Mouse (Mus musculus): ENCODE data around the gene Tmpo. TPM values are rescaled to one million over a fixed set of nuclear protein-coding genes. Genes with fewer than 3 reads are reported as not detected.

The Tmpo gene
- polyA plus RNA-seq, 1 experiment from 2014 or later: 320 TPM

DNA sequence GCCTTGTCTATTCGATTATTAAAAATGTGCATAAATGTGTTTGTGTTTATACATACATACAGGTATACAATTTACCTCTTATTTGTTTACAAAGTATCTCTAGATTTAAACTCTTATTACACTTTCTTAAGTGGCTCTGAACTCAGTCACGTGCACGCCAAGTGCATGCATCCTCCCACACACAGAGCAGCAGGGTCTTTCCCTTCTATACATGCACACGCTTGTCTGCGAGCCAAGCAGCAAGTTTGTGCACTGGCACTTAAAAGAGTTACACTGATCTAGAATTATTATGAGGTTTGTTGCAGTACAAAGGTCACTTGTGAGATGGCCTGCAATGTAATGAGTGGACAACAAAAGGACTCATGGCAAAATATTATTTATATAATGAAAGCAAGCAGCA lies 20.1 kb downstream of the Tmpo start:
- no peaks in the 10 kb centered on the region for H3K27me3 ChIP-seq (ENCODE audit: control insufficient read depth, insufficient read depth, low read length)
- 97% methylated on average over 5 of the region's 5 CpGs for WGBS
- no peak for ATAC-seq (ENCODE audit: low FRiP score)
- H3K9me3 ChIP-seq (ENCODE audit: control insufficient read depth, low read length): no peaks in the 10 kb centered on the region
- H3K4me2 ChIP-seq (replicated peaks; ENCODE audit: low read depth, low read length): no peak overlapping the region
- no peak overlapping the region for H3K27ac ChIP-seq (ENCODE audit: low read depth, low read length)
- peaks cover 21% of the 10 kb centered on the region for H3K36me3 ChIP-seq (ENCODE audit: control insufficient read depth, insufficient read depth, low read length)
- no peaks in the 10 kb centered on the region for H3K4me1 ChIP-seq (replicated peaks; ENCODE audit: control insufficient read depth, insufficient read depth, low read length)
- H3K4me3 ChIP-seq (ENCODE audit: low read depth, low read length): no peak overlapping the region
- DNase-seq (ENCODE audit: low spot score): no peak
- no peak overlapping the region for H3K9ac ChIP-seq (ENCODE audit: low read depth, low read length)

DNA sequence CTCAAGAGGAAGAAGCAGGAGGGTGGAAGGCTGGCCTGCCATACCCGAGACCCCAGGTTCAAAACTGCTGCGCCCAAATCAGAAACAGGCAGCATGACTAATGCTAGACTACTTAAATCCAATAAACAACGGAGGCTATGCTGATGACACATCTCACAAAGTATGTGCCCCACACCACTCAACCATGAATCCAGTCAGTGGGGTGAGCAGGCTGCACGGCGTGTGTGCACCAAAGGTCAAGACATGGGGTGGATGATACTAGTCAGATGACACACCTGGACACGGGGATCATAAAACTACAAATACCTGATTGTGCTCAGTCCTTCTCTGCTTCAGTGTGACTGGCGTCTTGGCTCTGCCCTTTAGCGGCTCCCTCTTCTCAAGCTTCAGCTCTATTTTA lies 22.7 kb downstream of the Tmpo start:
- ATAC-seq (ENCODE audit: low FRiP score): no peak
- no peak overlapping the region for H3K9ac ChIP-seq (ENCODE audit: low read depth, low read length)
- no peak overlapping the region for H3K27ac ChIP-seq (ENCODE audit: low read depth, low read length)
- no peaks in the 10 kb centered on the region for H3K4me1 ChIP-seq (replicated peaks; ENCODE audit: control insufficient read depth, insufficient read depth, low read length)
- H3K4me3 ChIP-seq (ENCODE audit: low read depth, low read length): no peak overlapping the region
- no peaks in the 10 kb centered on the region for H3K27me3 ChIP-seq (ENCODE audit: control insufficient read depth, insufficient read depth, low read length)
- no peak for DNase-seq (ENCODE audit: low spot score)
- 90% methylated on average over 8 of the region's 8 CpGs for WGBS
- H3K36me3 ChIP-seq (ENCODE audit: control insufficient read depth, insufficient read depth, low read length): peaks cover 21% of the 10 kb centered on the region
- H3K4me2 ChIP-seq (replicated peaks; ENCODE audit: low read depth, low read length): no peak overlapping the region
- no peaks in the 10 kb centered on the region for H3K9me3 ChIP-seq (ENCODE audit: control insufficient read depth, low read length)

DNA sequence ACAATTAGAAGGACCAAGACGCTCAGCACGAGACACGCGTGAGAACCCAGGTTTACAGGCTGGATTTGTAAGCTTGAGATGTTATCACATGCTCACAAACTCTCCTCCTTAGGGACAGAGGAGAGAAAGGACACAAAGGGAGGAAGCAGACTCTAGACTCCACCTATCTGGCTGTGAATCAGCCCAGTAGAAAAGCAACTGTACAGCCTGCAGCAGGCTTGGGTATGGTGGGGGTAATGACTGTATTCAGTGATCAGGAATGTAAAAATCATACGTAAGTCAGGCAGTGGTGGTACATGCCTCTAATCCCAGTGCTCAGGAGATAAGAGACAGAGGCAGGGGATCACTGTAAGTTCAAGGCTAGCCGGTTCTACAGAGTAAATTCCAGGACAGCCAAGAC lies 24.8 kb downstream of the Tmpo start:
- Histone ChIP-seq H3K9ac (ENCODE audit: low read depth, low read length) (no peak overlapping the region), H3K27me3 (ENCODE audit: control insufficient read depth, insufficient read depth, low read length) (no peaks in the 10 kb centered on the region), H3K9me3 (ENCODE audit: control insufficient read depth, low read length) (no peaks in the 10 kb centered on the region), H3K27ac (ENCODE audit: low read depth, low read length) (no peak overlapping the region), H3K4me3 (ENCODE audit: low read depth, low read length) (no peak overlapping the region), H3K4me1 (replicated peaks; ENCODE audit: control insufficient read depth, insufficient read depth, low read length) (no peaks in the 10 kb centered on the region), H3K36me3 (ENCODE audit: control insufficient read depth, insufficient read depth, low read length) (peaks cover 9% of the 10 kb centered on the region), H3K4me2 (replicated peaks; ENCODE audit: low read depth, low read length) (no peak overlapping the region)
- WGBS: 93% methylated on average over 6 of the region's 6 CpGs
- ATAC-seq (ENCODE audit: low FRiP score) (no peak), DNase-seq (ENCODE audit: low spot score) (no peak)

DNA sequence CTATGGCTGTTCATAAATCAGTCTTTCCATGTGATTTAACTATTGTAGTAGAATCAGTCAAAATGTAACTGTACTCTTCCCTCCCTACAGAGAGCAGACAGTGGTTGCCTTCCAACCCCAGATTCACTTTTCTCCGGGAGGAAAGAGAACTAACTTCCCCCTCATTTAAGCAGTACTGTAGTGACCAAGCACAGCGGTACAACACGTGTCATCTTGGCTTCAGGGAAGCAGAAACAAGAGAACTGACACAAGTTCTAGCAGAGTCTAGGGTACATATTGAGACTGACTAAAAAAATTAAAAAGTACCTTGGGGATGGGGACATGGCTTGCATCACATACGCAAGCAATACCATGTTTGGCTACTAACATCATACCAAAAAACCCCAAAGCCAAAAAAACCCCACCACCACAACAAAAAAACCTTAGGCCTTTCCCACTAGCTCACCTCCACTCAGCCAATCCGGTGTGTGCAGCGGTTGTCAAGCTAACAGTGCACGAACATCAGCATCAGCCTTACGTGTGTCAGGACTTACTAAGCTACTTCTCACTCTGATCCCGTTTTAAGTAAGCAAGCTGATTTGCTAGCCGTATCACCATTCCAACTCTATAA lies 27.1 kb downstream of the Tmpo start:
- H3K27ac ChIP-seq (ENCODE audit: low read depth, low read length): no peak overlapping the region
- WGBS: 95% methylated on average over 10 of the region's 10 CpGs
- no peak overlapping the region for H3K4me3 ChIP-seq (ENCODE audit: low read depth, low read length)
- H3K9ac ChIP-seq (ENCODE audit: low read depth, low read length): no peak overlapping the region
- no peak for DNase-seq (ENCODE audit: low spot score)
- ATAC-seq (ENCODE audit: low FRiP score): no peak
- no peak overlapping the region for H3K4me2 ChIP-seq (replicated peaks; ENCODE audit: low read depth, low read length)
- H3K9me3 ChIP-seq (ENCODE audit: control insufficient read depth, low read length): no peaks in the 10 kb centered on the region
- H3K36me3 ChIP-seq (ENCODE audit: control insufficient read depth, insufficient read depth, low read length): peaks cover 18% of the 10 kb centered on the region
- H3K27me3 ChIP-seq (ENCODE audit: control insufficient read depth, insufficient read depth, low read length): no peaks in the 10 kb centered on the region
- H3K4me1 ChIP-seq (replicated peaks; ENCODE audit: control insufficient read depth, insufficient read depth, low read length): no peaks in the 10 kb centered on the region

DNA sequence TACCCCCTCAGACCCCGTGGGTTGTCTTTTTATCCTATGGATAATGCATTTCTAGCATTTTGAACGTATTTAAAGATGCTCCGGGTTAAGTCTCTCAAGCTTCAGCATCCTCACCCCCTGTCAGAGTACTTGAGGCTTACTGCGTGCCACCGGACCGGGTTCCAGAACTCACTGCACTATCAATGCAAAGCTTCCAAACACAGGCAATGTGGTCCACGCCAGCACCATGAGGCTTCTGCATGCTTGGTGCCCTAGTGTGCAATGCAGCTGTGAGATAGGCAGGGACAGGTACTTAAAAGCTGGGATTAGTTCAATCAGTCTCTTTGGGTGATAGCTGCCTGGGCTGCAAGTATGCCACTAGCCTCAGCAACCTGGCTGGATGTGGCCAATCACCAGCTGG lies 35.7 kb downstream of the Tmpo start:
- H3K4me1 ChIP-seq (replicated peaks; ENCODE audit: control insufficient read depth, insufficient read depth, low read length): no peaks in the 10 kb centered on the region
- no peak for DNase-seq (ENCODE audit: low spot score)
- H3K9me3 ChIP-seq (ENCODE audit: control insufficient read depth, low read length): no peaks in the 10 kb centered on the region
- H3K9ac ChIP-seq (ENCODE audit: low read depth, low read length): no peak overlapping the region
- no peaks in the 10 kb centered on the region for H3K27me3 ChIP-seq (ENCODE audit: control insufficient read depth, insufficient read depth, low read length)
- H3K27ac ChIP-seq (ENCODE audit: low read depth, low read length): no peak overlapping the region
- H3K4me3 ChIP-seq (ENCODE audit: low read depth, low read length): no peak overlapping the region
- H3K4me2 ChIP-seq (replicated peaks; ENCODE audit: low read depth, low read length): no peak overlapping the region
- peaks cover 10% of the 10 kb centered on the region; the same call in 1 of the 2 replicates for H3K36me3 ChIP-seq (ENCODE audit: control insufficient read depth, insufficient read depth, low read length)
- no peak for ATAC-seq (ENCODE audit: low FRiP score)
- 98% methylated on average over 7 of the region's 7 CpGs for WGBS

DNA sequence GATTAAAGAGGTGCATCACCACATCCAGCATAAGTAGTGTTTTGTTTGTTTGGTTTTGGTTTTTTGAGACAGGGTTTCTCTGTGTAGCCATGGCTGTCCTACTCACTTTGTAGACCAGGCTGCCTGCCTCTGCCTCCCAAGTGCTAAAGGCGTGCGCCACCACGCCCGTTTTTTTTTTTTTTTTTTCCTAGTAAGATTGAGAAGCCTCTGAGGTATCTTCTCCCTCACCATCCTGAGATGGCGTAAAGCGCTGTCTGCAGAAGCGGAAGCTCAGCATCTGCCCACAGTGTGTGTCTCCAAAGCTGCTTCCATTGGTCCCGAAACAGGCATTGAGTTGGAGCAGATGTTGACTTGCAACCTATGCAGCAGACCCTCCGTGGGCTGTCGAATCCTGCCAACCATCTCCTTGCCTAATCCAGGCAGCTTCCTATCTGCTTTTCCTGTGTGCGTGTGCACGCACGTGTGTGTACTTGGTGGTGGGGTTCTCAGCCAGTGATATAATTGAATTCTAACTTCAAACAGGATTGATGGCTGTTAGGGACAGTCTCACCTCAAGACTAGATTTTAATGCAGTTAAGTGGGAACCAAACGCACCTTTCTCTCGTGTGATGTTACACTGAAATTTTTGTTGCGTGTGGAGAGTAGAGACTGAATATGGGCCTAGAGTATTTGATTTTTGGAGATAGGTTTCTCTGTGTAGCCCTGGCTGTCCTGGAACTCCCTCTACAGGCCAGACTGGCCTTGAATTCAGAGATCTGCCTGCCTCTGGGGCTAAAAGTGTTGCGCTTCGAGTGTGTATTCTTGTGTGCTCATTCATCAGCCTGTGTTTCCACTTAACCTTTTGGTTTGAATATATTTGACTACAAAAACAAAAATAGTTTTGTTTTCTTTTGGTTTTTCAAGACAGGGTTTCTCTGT lies 37.5 kb downstream of the Tmpo start:
- Histone ChIP-seq H3K4me3 (ENCODE audit: low read depth, low read length) (no peak overlapping the region), H3K36me3 (ENCODE audit: control insufficient read depth, insufficient read depth, low read length) (peaks cover 4% of the 10 kb centered on the region; the same call in 1 of the 2 replicates), H3K27me3 (ENCODE audit: control insufficient read depth, insufficient read depth, low read length) (no peaks in the 10 kb centered on the region), H3K4me2 (replicated peaks; ENCODE audit: low read depth, low read length) (no peak overlapping the region), H3K27ac (ENCODE audit: low read depth, low read length) (no peak overlapping the region), H3K9me3 (ENCODE audit: control insufficient read depth, low read length) (no peaks in the 10 kb centered on the region), H3K9ac (ENCODE audit: low read depth, low read length) (no peak overlapping the region), H3K4me1 (replicated peaks; ENCODE audit: control insufficient read depth, insufficient read depth, low read length) (no peaks in the 10 kb centered on the region)
- no peak for ATAC-seq (ENCODE audit: low FRiP score)
- DNase-seq (ENCODE audit: low spot score): no peak
- WGBS: 77% methylated on average over 18 of the region's 18 CpGs

DNA sequence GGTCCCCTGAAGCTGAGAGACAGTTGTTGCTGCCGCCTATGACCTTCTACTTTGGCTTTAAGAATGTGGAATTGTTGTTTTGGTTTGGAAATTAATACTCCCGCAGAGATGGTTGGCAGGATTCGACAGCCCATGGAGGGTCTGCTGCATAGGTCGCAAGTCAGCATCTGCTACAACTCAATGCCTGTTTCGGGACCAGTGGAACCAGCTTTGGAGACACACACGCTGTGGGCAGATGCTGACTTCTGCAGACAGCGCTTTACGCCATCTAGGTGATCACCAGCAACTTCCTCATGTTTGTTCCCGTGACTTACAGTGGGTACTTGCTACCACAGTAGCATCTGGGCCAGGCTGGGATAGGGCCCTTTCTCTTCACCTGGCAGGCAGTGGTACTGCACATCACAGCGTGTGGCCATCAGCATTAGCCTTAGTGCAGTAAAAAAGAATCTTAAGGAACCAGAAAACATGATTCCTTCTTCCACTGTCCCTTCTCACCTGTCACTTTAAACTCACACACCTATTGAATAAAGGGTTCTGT lies 38.4 kb downstream of the Tmpo start:
- no peak overlapping the region for H3K4me2 ChIP-seq (replicated peaks; ENCODE audit: low read depth, low read length)
- WGBS: 63% methylated on average over 10 of the region's 10 CpGs
- H3K27ac ChIP-seq (ENCODE audit: low read depth, low read length): no peak overlapping the region
- no peak overlapping the region for H3K9ac ChIP-seq (ENCODE audit: low read depth, low read length)
- peaks cover 4% of the 10 kb centered on the region; the same call in 1 of the 2 replicates for H3K36me3 ChIP-seq (ENCODE audit: control insufficient read depth, insufficient read depth, low read length)
- no peak for DNase-seq (ENCODE audit: low spot score)
- H3K27me3 ChIP-seq (ENCODE audit: control insufficient read depth, insufficient read depth, low read length): no peaks in the 10 kb centered on the region
- H3K4me3 ChIP-seq (ENCODE audit: low read depth, low read length): no peak overlapping the region
- H3K9me3 ChIP-seq (ENCODE audit: control insufficient read depth, low read length): no peaks in the 10 kb centered on the region
- H3K4me1 ChIP-seq (replicated peaks; ENCODE audit: control insufficient read depth, insufficient read depth, low read length): no peaks in the 10 kb centered on the region
- ATAC-seq (ENCODE audit: low FRiP score): no peak

DNA sequence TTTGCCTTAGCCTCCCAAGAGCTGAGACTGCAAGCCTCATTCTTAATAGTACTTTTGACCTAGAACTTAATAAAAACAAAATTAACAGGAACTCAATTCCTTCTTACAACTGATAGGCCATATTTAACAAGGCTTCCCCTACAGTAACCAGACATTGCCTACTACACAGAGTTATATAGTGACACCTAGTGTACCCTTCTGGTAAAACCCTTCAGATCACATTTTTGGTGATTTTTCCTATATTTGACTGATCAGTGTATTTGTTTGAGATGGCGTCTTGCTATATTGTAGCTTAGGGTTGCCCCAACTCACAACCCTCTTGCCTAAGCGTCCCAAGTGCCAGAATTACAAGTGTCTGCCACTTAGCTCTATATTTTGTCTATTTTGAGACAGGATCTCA lies 39.6 kb downstream of the Tmpo start:
- Histone ChIP-seq H3K4me3 (ENCODE audit: low read depth, low read length) (no peak overlapping the region), H3K27me3 (ENCODE audit: control insufficient read depth, insufficient read depth, low read length) (no peaks in the 10 kb centered on the region), H3K27ac (ENCODE audit: low read depth, low read length) (no peak overlapping the region), H3K36me3 (ENCODE audit: control insufficient read depth, insufficient read depth, low read length) (peaks cover 4% of the 10 kb centered on the region; the same call in 1 of the 2 replicates), H3K4me1 (replicated peaks; ENCODE audit: control insufficient read depth, insufficient read depth, low read length) (no peaks in the 10 kb centered on the region), H3K9ac (ENCODE audit: low read depth, low read length) (no peak overlapping the region), H3K9me3 (ENCODE audit: control insufficient read depth, low read length) (no peaks in the 10 kb centered on the region), H3K4me2 (replicated peaks; ENCODE audit: low read depth, low read length) (no peak overlapping the region)
- no peak for ATAC-seq (ENCODE audit: low FRiP score)
- DNase-seq (ENCODE audit: low spot score): peak; percentile 52
- 47% methylated on average over 2 of the region's 2 CpGs for WGBS

Data from hindbrain, embryonic 11.5 days (tissue).